Mouse (Mus musculus): ENCODE data around the gene Acmsd. TPM values are rescaled to one million over a fixed set of nuclear protein-coding genes. Genes with fewer than 3 reads are reported as not detected.

Acmsd gene
- polyA plus RNA-seq, 1 experiment from 2014 or later: 0.46 TPM

Other genes starting within 250 kb of the Acmsd start
- 9.8 and 9.9 TPM in 2 replicates for gene Tmem163, start 49.9 kb upstream of the Acmsd start, polyA plus RNA-seq (2016; fragmentation: Nextera tagmentation; extraction: Ambion mirVana)
- 96.6 and 98.2 TPM in 2 replicates for gene Ccnt2, start 44.8 kb downstream of the Acmsd start, polyA plus RNA-seq (2016; fragmentation: Nextera tagmentation; extraction: Ambion mirVana)
- gene Map3k19, start 125.6 kb downstream of the Acmsd start, polyA plus RNA-seq (2016; fragmentation: Nextera tagmentation; extraction: Ambion mirVana): not detected in 2 replicates
- 15.5 and 15.7 TPM in 2 replicates for gene Rab3gap1, start 139.4 kb downstream of the Acmsd start, polyA plus RNA-seq (2016; fragmentation: Nextera tagmentation; extraction: Ambion mirVana)